Comparison of ENCODE assay signal across 8 mouse cellular contexts in the genomic region with DNA sequence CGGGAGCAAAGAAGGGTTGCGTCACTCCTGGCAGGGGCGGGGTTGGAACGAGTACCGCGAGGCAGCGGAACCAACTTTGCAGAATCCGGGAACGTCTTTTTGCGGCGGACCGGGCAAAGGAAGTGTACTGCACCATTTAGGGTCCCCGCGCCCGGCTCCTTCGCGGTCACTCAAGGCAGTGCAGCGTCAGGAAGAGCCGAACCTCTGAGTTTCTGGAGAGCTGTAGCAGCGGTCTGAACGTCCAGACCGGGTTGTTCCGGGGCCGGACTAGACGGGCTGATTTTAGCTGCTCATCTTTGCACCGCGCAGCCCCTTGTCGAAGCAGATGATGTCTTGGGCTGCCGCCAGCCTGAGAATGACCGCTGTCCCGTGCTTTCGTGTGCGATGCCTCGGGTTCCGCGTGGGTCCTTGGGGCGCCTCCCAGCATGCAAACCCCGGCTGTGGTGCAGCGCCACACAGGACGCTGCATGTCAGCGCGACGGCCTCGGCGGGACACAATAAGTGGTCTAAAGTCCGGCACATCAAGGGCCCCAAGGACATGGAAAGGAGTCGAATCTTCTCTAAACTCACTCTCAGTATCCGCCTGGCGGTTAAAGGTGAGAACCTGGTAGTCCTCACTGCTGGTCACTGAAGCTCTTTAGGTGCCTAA. TPM values are rescaled to one million over a fixed set of nuclear protein-coding genes. Genes with fewer than 3 reads are reported as not detected.
A peak's percentile ranks its signal among the peaks of the same experiment; 100 is the strongest.
DNase-seq lines count a peak whose midpoint lies in the region; ATAC-seq and TF ChIP-seq lines count a peak whose summit lies in the region.

A gene (plus strand): TSS at position 139 of the 649 bp plus-strand sequence.

- H3K4me1 ChIP-seq in ES-Bruce4 (ENCODE audit: control insufficient read depth, insufficient read depth, low read length) = no peaks in the 10 kb centered on the region
- H3K4me1 ChIP-seq in forebrain, embryonic 13.5 days = peaks cover 7% of the 10 kb centered on the region
- H3K4me1 ChIP-seq in liver, postnatal 0 days (ENCODE audit: insufficient read depth) = peaks cover 10% of the 10 kb centered on the region
- H3K4me1 ChIP-seq in neural tube, embryonic 14.5 days (ENCODE audit: control insufficient read depth, insufficient read depth, low read length) = no peaks in the 10 kb centered on the region

- ATAC-seq in cerebellum, adult (ENCODE audit: insufficient number of reproducible peaks, low FRiP score, low TSS enrichment) = peak; percentile 79; the same call in 1 of the 2 replicates
- peak; percentile 99 for ATAC-seq in forebrain, embryonic 13.5 days
- peak; percentile 99 for ATAC-seq in liver, postnatal 0 days
- peak; percentile 97 for ATAC-seq in neural tube, embryonic 14.5 days (ENCODE audit: low read depth)

- no peak within 1 kb of the TSS for H3K27ac ChIP-seq in ES-Bruce4 (ENCODE audit: insufficient read depth, low read length)
- H3K27ac ChIP-seq in forebrain, embryonic 13.5 days = peak within 1 kb of the TSS; percentile 72
- H3K27ac ChIP-seq in liver, postnatal 0 days (ENCODE audit: low read depth) = peak within 1 kb of the TSS; percentile 86
- H3K27ac ChIP-seq in neural tube, embryonic 14.5 days (ENCODE audit: low read depth, low read length) = peak within 1 kb of the TSS; percentile 76

- intact Hi-C loops in heart, postnatal 10 days (cut with DNase I) = no loop called here

- H3K4me3 ChIP-seq in ES-Bruce4 (ENCODE audit: low read depth, low read length) = peak within 1 kb of the TSS; percentile 86
- H3K4me3 ChIP-seq in forebrain, embryonic 13.5 days = peak within 1 kb of the TSS; percentile 82
- H3K4me3 ChIP-seq in liver, postnatal 0 days (ENCODE audit: low read depth, low read length) = peak within 1 kb of the TSS; percentile 71
- H3K4me3 ChIP-seq in neural tube, embryonic 14.5 days (ENCODE audit: low read depth, low read length) = peak within 1 kb of the TSS; percentile 72

- TF ChIP-seq POLR2A in ES-Bruce4 (IDR thresholded peaks at IDR 0.05; ENCODE audit: insufficient read depth, low read length) = no peak

- H3K27me3 ChIP-seq in ES-Bruce4 (ENCODE audit: control insufficient read depth, insufficient read depth, low read length, poor library complexity, severe bottlenecking) = no peaks in the 10 kb centered on the region
- H3K27me3 ChIP-seq in forebrain, embryonic 13.5 days = no peaks in the 10 kb centered on the region
- H3K27me3 ChIP-seq in liver, postnatal 0 days (ENCODE audit: insufficient read depth, low read length) = no peaks in the 10 kb centered on the region
- no peaks in the 10 kb centered on the region for H3K27me3 ChIP-seq in neural tube, embryonic 14.5 days (ENCODE audit: control insufficient read depth, insufficient read depth, low read length)

- under 1% methylated on average over 49 of the region's 49 CpGs for WGBS in forebrain, embryonic 13.5 days
- WGBS in large intestine, adult 2 months = under 1% methylated on average over 49 of the region's 49 CpGs
- WGBS in liver, postnatal 0 days (ENCODE audit: insufficient replicate concordance) = under 1% methylated on average over 48 of the region's 49 CpGs
- under 1% methylated on average over 49 of the region's 49 CpGs for WGBS in neural tube, embryonic 14.5 days

- no peaks in the 10 kb centered on the region for H3K9me3 ChIP-seq in ES-Bruce4 (replicated peaks; ENCODE audit: control insufficient read depth, insufficient read depth, low read length, poor library complexity, severe bottlenecking)
- no peaks in the 10 kb centered on the region for H3K9me3 ChIP-seq in forebrain, embryonic 13.5 days (replicated peaks)
- H3K9me3 ChIP-seq in liver, postnatal 0 days (ENCODE audit: low read length) = no peaks in the 10 kb centered on the region
- no peaks in the 10 kb centered on the region for H3K9me3 ChIP-seq in neural tube, embryonic 14.5 days (ENCODE audit: control insufficient read depth, low read length)

- H3K9ac ChIP-seq in ES-Bruce4 (ENCODE audit: low read depth, poor library complexity, severe bottlenecking) = peak within 1 kb of the TSS; percentile 65
- H3K9ac ChIP-seq in forebrain, embryonic 13.5 days = peak within 1 kb of the TSS; percentile 92
- peak within 1 kb of the TSS; percentile 78 for H3K9ac ChIP-seq in liver, postnatal 0 days (replicated peaks)
- H3K9ac ChIP-seq in neural tube, embryonic 14.5 days (replicated peaks; ENCODE audit: low read depth, low read length) = peak within 1 kb of the TSS; percentile 74

- TF ChIP-seq EP300 in ES-Bruce4 (IDR thresholded peaks at IDR 0.05; ENCODE audit: insufficient read depth, low read depth, low read length) = 0 out of 2 replicates have a peak, but pooled peaks have one; percentile 11
- TF ChIP-seq EP300 in liver, postnatal 0 days (IDR thresholded peaks at IDR 0.05; ENCODE audit: low read depth) = peak; percentile 56; the same call in 1 of the 2 replicates

- peak within 1 kb of the TSS; percentile 95 for H3K4me2 ChIP-seq in forebrain, embryonic 13.5 days
- peak within 1 kb of the TSS; percentile 81 for H3K4me2 ChIP-seq in liver, postnatal 0 days (ENCODE audit: low read depth, low read length)
- peak within 1 kb of the TSS; percentile 95 for H3K4me2 ChIP-seq in neural tube, embryonic 14.5 days (ENCODE audit: low read depth, low read length)

- peak; percentile 96 to 97 for DNase-seq in heart, postnatal 10 days
- DNase-seq in large intestine, adult 2 months (ENCODE audit: low read depth, low spot score) = peak; percentile 92
- peak; percentile 97 for DNase-seq in liver, postnatal 0 days
- DNase-seq in testis, postnatal 10 days (ENCODE audit: low spot score) = peak; percentile 96

- TF ChIP-seq CTCF in ES-Bruce4 (IDR thresholded peaks at IDR 0.05; ENCODE audit: low read depth, low read length) = no peak
- peak; percentile 31 for TF ChIP-seq CTCF in liver, postnatal 0 days (IDR thresholded peaks at IDR 0.05; ENCODE audit: low read depth)

- H3K36me3 ChIP-seq in ES-Bruce4 (ENCODE audit: control insufficient read depth, insufficient read depth, low read length, poor library complexity, severe bottlenecking) = no peaks in the 10 kb centered on the region
- H3K36me3 ChIP-seq in forebrain, embryonic 13.5 days (ENCODE audit: poor library complexity, severe bottlenecking) = 0 out of 2 replicates have a peak, but pooled peaks cover 5% of the 10 kb centered on the region
- H3K36me3 ChIP-seq in liver, postnatal 0 days (replicated peaks; ENCODE audit: insufficient read depth, low read length) = 0 out of 2 replicates have a peak, but pooled peaks cover 3% of the 10 kb centered on the region
- H3K36me3 ChIP-seq in neural tube, embryonic 14.5 days (ENCODE audit: control insufficient read depth, insufficient read depth, low read length) = no peaks in the 10 kb centered on the region

RNA-seq across cellular contexts. Expression of the gene that starts here (rescaled TPM):
- 9.8 and 11.6 TPM in 2 replicates for polyA plus RNA-seq in ES-Bruce4 (2011; ENCODE audit: insufficient read depth, insufficient read length, low read depth, missing spikeins)
- polyA plus RNA-seq in forebrain, embryonic 13.5 days (2015; fragmentation: Nextera tagmentation; extraction: Ambion mirVana) = 8.9 and 9.6 TPM in 2 replicates
- total RNA-seq in heart, postnatal 10 days (2021) = 10 to 100 TPM; 49.4 to 50.1 TPM
- polyA plus RNA-seq in large intestine, adult 2 months (2012; rRNA removed) = 10.2 and 15.5 TPM in 2 replicates
- 5.5 and 5.6 TPM in 2 replicates for polyA plus RNA-seq in liver, postnatal 0 days (2015; fragmentation: Nextera tagmentation; extraction: Ambion mirVana)
- polyA plus RNA-seq in neural tube, embryonic 14.5 days (2014; fragmentation: Nextera tagmentation; extraction: Ambion mirVana) = 7.1 and 7.3 TPM in 2 replicates
